Mouse (Mus musculus): Measurements from ENCODE around the gene Fgf22. TPM values are rescaled to one million over a fixed set of nuclear protein-coding genes. Genes with fewer than 3 reads are reported as not detected.

Fgf22 gene
- total RNA-seq, 1 experiment from 2014 or later, result not detected

Other genes starting within 250 kb of the Fgf22 start
- 4.1 and 4.7 TPM in 2 replicates for gene Plpp2, start 221.3 kb upstream of the Fgf22 start, total RNA-seq (2017)
- gene Mier2, start 199.9 kb upstream of the Fgf22 start, total RNA-seq (2017), result 13.6 and 18.3 TPM in 2 replicates
- gene Theg, start 167.7 kb upstream of the Fgf22 start, total RNA-seq (2017), result not detected in 2 replicates
- not detected in 2 replicates for gene C2cd4c, start 141.1 kb upstream of the Fgf22 start, total RNA-seq (2017)
- not detected in 2 replicates for gene Shc2, start 117.2 kb upstream of the Fgf22 start, total RNA-seq (2017)
- gene Odf3l2, start 109.3 kb upstream of the Fgf22 start, total RNA-seq (2017), result not detected in 2 replicates
- gene Madcam1, start 90.5 kb upstream of the Fgf22 start, total RNA-seq (2017), result not detected in 2 replicates
- gene Tpgs1, start 85.7 kb upstream of the Fgf22 start, total RNA-seq (2017), result 5.3 and 9.9 TPM in 2 replicates
- 109 and 113 TPM in 2 replicates for gene Cdc34, start 72.9 kb upstream of the Fgf22 start, total RNA-seq (2017)
- gene Gzmm, start 66.1 kb upstream of the Fgf22 start, total RNA-seq (2017), result 0.96 and 1.6 TPM in 2 replicates
- 283 and 298 TPM in 2 replicates for gene Bsg, start 50.6 kb upstream of the Fgf22 start, total RNA-seq (2017)
- not detected in 2 replicates for gene Hcn2, start 38.4 kb upstream of the Fgf22 start, total RNA-seq (2017)
- 10.3 and 16.1 TPM in 2 replicates for gene Polrmt, start 8.5 kb upstream of the Fgf22 start, total RNA-seq (2017)
- gene Rnf126, start 11.9 kb downstream of the Fgf22 start, total RNA-seq (2017), result 12.9 and 21.0 TPM in 2 replicates
- gene Fstl3, start 22.2 kb downstream of the Fgf22 start, total RNA-seq (2017), result 0.19 and 0.50 TPM in 2 replicates
- 9.4 and 16.3 TPM in 2 replicates for gene Prss57, start 35.9 kb downstream of the Fgf22 start, total RNA-seq (2017)
- 21.8 and 24.8 TPM in 2 replicates for gene Palm, start 38.5 kb downstream of the Fgf22 start, total RNA-seq (2017)
- gene Misp, start 65.9 kb downstream of the Fgf22 start, total RNA-seq (2017), result not detected in 2 replicates
- 210 and 221 TPM in 2 replicates for gene Ptbp1, start 99.4 kb downstream of the Fgf22 start, total RNA-seq (2017)
- 131 and 159 TPM in 2 replicates for gene Prtn3, start 119.4 kb downstream of the Fgf22 start, total RNA-seq (2017)
- 40.8 and 46.6 TPM in 2 replicates for gene Plppr3, start 119.6 kb downstream of the Fgf22 start, total RNA-seq (2017)
- 61.2 and 92.1 TPM in 2 replicates for gene Elane, start 131.2 kb downstream of the Fgf22 start, total RNA-seq (2017)
- gene Cfd, start 135.8 kb downstream of the Fgf22 start, total RNA-seq (2017), result not detected in 2 replicates
- gene Med16, start 153.8 kb downstream of the Fgf22 start, total RNA-seq (2017), result 17.3 and 19.3 TPM in 2 replicates
- 7.0 and 11.2 TPM in 2 replicates for gene Gm26602, start 155.8 kb downstream of the Fgf22 start, total RNA-seq (2017)
- gene Kiss1r, start 161.9 kb downstream of the Fgf22 start, total RNA-seq (2017), result 0.73 TPM in 1 of 2 replicates, not detected in the other
- gene R3hdm4, start 166.1 kb downstream of the Fgf22 start, total RNA-seq (2017), result 38.4 and 50.7 TPM in 2 replicates
- 11.5 and 16.0 TPM in 2 replicates for gene Arid3a, start 172.0 kb downstream of the Fgf22 start, total RNA-seq (2017)
- 26.5 and 27.2 TPM in 2 replicates for gene Wdr18, start 205.1 kb downstream of the Fgf22 start, total RNA-seq (2017)
- not detected in 2 replicates for gene Grin3b, start 215.6 kb downstream of the Fgf22 start, total RNA-seq (2017)
- 44.8 and 56.7 TPM in 2 replicates for gene Tmem259, start 229.3 kb downstream of the Fgf22 start, total RNA-seq (2017)
- gene Cnn2, start 233.5 kb downstream of the Fgf22 start, total RNA-seq (2017), result 62.2 and 72.9 TPM in 2 replicates
- 10.7 and 15.5 TPM in 2 replicates for gene Abca7, start 241.4 kb downstream of the Fgf22 start, total RNA-seq (2017)